Mouse (Mus musculus) bone marrow, adult 2 months (tissue): ENCODE data around the gene Cldn7. TPM values are rescaled to one million over a fixed set of nuclear protein-coding genes. Genes with fewer than 3 reads are reported as not detected.
A peak's percentile ranks its signal among the peaks of the same experiment; 100 is the strongest.

Experiments used
- H3K27ac ChIP-seq: fragments of 200-500 bp; 2 replicates; pipeline ENCODE4 v1.5.1; 2012; ENCODE audit warnings: low read depth, mild to moderate bottlenecking, control low read depth, inconsistent platforms, low read length; ENCODE audit not compliant: control insufficient read depth, poor library complexity, insufficient read depth
- H3K4me1 ChIP-seq: fragments of 200-500 bp; 2 replicates; pipeline ENCODE4 v1.6.1; 2011; ENCODE audit warnings: low read length; ENCODE audit not compliant: control insufficient read depth, insufficient read depth
- H3K4me3 ChIP-seq: fragments of 200-500 bp; replicated peaks from 2 replicates; pipeline ENCODE3; 2011; ENCODE audit warnings: mild to moderate bottlenecking, low read depth, low read length, control low read depth; ENCODE audit not compliant: control insufficient read depth
- CTCF ChIP-seq: fragments of 200-500 bp; IDR thresholded peaks from 2 replicates; pipeline ENCODE4 v1.5.1; 2011; ENCODE audit warnings: low read length, control low read depth; ENCODE audit not compliant: control insufficient read depth, insufficient read depth
- POLR2A ChIP-seq: fragments of 200-500 bp; IDR thresholded peaks from 2 replicates; pipeline ENCODE4 v1.6.1; 2011; ENCODE audit warnings: low read depth, mild to moderate bottlenecking, control low read depth, low read length, borderline replicate concordance; ENCODE audit not compliant: control insufficient read depth
- WGBS: fragments of 180-500 bp; shearing (Covaris S2); methylation state at CpG from one replicate; pipeline ENCODE4 v1.1.7; 2018; 5-methylcytosine and 5-hydroxymethylcytosine counted together
- polyA plus RNA-seq: library from polyadenylated mRNA; stranded (reverse); fragments of >200 nt; gene quantifications from 2 replicates; pipeline ENCODE4 v1.2.4, GENCODE M21; 2011; ENCODE audit warnings: low replicate concordance; ENCODE audit not compliant: missing spikeins, insufficient read depth, insufficient read length

Gene Cldn7
- polyA plus RNA-seq, 1 experiment: not detected

DNA sequence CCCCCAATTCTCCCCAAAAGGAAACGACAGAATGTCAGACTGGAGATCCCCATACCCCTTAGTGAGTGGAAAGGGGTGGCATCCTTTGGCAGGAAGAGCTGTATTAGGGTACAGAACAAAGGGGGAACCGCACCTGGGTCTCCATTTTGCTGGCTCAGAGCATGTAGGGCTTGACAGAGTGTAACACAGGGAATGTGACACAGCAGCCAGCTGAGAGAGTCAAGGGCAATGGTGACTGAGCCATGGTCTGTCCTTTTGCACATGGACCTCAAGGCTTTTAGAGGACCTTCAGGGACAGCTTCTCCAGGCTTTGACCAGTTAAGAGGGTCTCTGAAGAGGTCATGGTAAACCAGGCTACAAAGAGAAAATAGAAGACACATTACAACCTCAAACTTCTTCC is 10.3 kb downstream of the Cldn7 start:
- no peak for TF ChIP-seq POLR2A
- no peak for TF ChIP-seq CTCF
- H3K4me1 ChIP-seq: no peaks in the 10 kb centered on the region
- no peak overlapping the region for H3K27ac ChIP-seq
- H3K4me3 ChIP-seq: no peak overlapping the region
- 87% methylated on average over 2 of the region's 2 CpGs for WGBS

GRCm38 (mm10) chr11:69976271-69976670 is 11.7 kb downstream of the Cldn7 start:
- 79% methylated on average over 4 of the region's 4 CpGs for WGBS
- H3K27ac ChIP-seq: no peak overlapping the region
- TF ChIP-seq CTCF (no peak), POLR2A (no peak)
- no peaks in the 10 kb centered on the region for H3K4me1 ChIP-seq
- no peak overlapping the region for H3K4me3 ChIP-seq

- peak; percentile 44; the same call in 1 of the 2 replicates for TF ChIP-seq POLR2A
- TF ChIP-seq CTCF: peak; percentile 22; the same call in 1 of the 2 replicates
- H3K4me3 ChIP-seq: peak overlapping the region; percentile 72
- H3K4me1 ChIP-seq: no peaks in the 10 kb centered on the region; the same call in 1 of the 2 replicates
- H3K27ac ChIP-seq: peak overlapping the region; percentile 93
- 3% methylated on average over 16 of the region's 16 CpGs for WGBS
These were observed 15.2 kb downstream of the Cldn7 start for GRCm38 (mm10) chr11:69979827-69980195.

- TF ChIP-seq CTCF (no peak), POLR2A (peak; percentile 96)
- H3K4me1 ChIP-seq: no peaks in the 10 kb centered on the region; the same call in 1 of the 2 replicates
- peak overlapping the region; percentile 93 for H3K27ac ChIP-seq
- WGBS: under 1% methylated on average over 58 of the region's 60 CpGs
- peak overlapping the region; percentile 72 for H3K4me3 ChIP-seq
These were observed 15.9 kb downstream of the Cldn7 start for GRCm38 (mm10) chr11:69980196-69981140.

- H3K4me1 ChIP-seq: no peaks in the 10 kb centered on the region; the same call in 1 of the 2 replicates
- peak within 1 kb of the TSS; percentile 93 for H3K27ac ChIP-seq
- WGBS: under 1% methylated on average over 43 of the region's 43 CpGs
- TF ChIP-seq POLR2A (no peak), CTCF (no peak)
- peak within 1 kb of the TSS; percentile 72 for H3K4me3 ChIP-seq
These were observed 16.7 kb downstream of the Cldn7 start, which contains the start of gene Ctdnep1 for GRCm38 (mm10) chr11:69981141-69981762. Ctdnep1 (plus strand) TSS chr11:69981156.

GRCm38 (mm10) chr11:69982225-69982624 is 17.6 kb downstream of the Cldn7 start, which contains the start of gene Elp5:
Elp5 (minus strand) TSS chr11:69982517.
- Histone ChIP-seq H3K4me3 (peak within 1 kb of the TSS; percentile 72), H3K27ac (peak within 1 kb of the TSS; percentile 85), H3K4me1 (no peaks in the 10 kb centered on the region; the same call in 1 of the 2 replicates)
- TF ChIP-seq CTCF (no peak), POLR2A (no peak)
- 63% methylated on average over 8 of the region's 8 CpGs for WGBS

GRCm38 (mm10) chr11:69982877-69983276 is 18.3 kb downstream of the Cldn7 start:
- Histone ChIP-seq H3K4me1 (no peaks in the 10 kb centered on the region; the same call in 1 of the 2 replicates), H3K4me3 (no peak overlapping the region), H3K27ac (no peak overlapping the region)
- TF ChIP-seq CTCF (no peak), POLR2A (no peak)
- WGBS: 52% methylated on average over 5 of the region's 5 CpGs

GRCm38 (mm10) chr11:69983377-69983776 is 18.8 kb downstream of the Cldn7 start:
- Histone ChIP-seq H3K4me1 (no peaks in the 10 kb centered on the region; the same call in 1 of the 2 replicates), H3K27ac (no peak overlapping the region), H3K4me3 (no peak overlapping the region)
- WGBS: 81% methylated on average over 4 of the region's 4 CpGs
- TF ChIP-seq CTCF: no peak
